Mouse (Mus musculus) limb, embryonic 14.5 days (tissue): Measurements from ENCODE around the gene Rcor2. TPM values are rescaled to one million over a fixed set of nuclear protein-coding genes. Genes with fewer than 3 reads are reported as not detected.

Experiments used
- ATAC-seq: fragments of 200-750 bp; cut with Nextera tagmentation; 2 replicates; pipeline ENCODE4 v1.8.0; 2017; ENCODE audit warnings: low read depth, moderate number of reproducible peaks, moderate TSS enrichment; ENCODE audit not compliant: low FRiP score
- DNase-seq: peaks from one replicate; pipeline ENCODE4 v3.0.0-alpha.2; 2015; ENCODE audit warnings: low spot score
- H3K27ac ChIP-seq: fragments of 300-500 bp; sonication (generic); replicated peaks from 2 replicates; pipeline ENCODE4 v1.5.1; 2014; ENCODE audit warnings: low read depth, mild to moderate bottlenecking, low read length, moderate library complexity, mixed read lengths
- H3K27me3 ChIP-seq: fragments of 300-500 bp; sonication (generic); 2 replicates; pipeline ENCODE4 v1.6.1; 2014; ENCODE audit warnings: low read length, mixed read lengths; ENCODE audit not compliant: control insufficient read depth, insufficient read depth
- H3K36me3 ChIP-seq: fragments of 300-500 bp; sonication (generic); 2 replicates; pipeline ENCODE4 v1.6.1; 2014; ENCODE audit warnings: mild to moderate bottlenecking, low read length, moderate library complexity, mixed read lengths; ENCODE audit not compliant: control insufficient read depth, insufficient read depth
- H3K4me1 ChIP-seq: fragments of 300-500 bp; sonication (generic); 2 replicates; pipeline ENCODE4 v1.6.1; 2014; ENCODE audit warnings: antibody characterized with exemption, low read length, mixed read lengths; ENCODE audit not compliant: control insufficient read depth, insufficient read depth
- H3K4me2 ChIP-seq: fragments of 300-500 bp; sonication (generic); replicated peaks from 2 replicates; pipeline ENCODE4 v1.6.1; 2014; ENCODE audit warnings: low read depth, mild to moderate bottlenecking, low read length, moderate library complexity; ENCODE audit not compliant: severe bottlenecking
- H3K4me3 ChIP-seq: fragments of 300-500 bp; sonication (generic); replicated peaks from 2 replicates; pipeline ENCODE4 v1.5.1; 2014; ENCODE audit warnings: low read length
- H3K9ac ChIP-seq: fragments of 300-500 bp; sonication (generic); 2 replicates; pipeline ENCODE4 v1.6.1; 2014; ENCODE audit warnings: mild to moderate bottlenecking, low read depth, low read length, moderate library complexity; ENCODE audit not compliant: severe bottlenecking
- H3K9me3 ChIP-seq: fragments of 300-500 bp; sonication (generic); 2 replicates; pipeline ENCODE4 v1.6.1; 2016; ENCODE audit warnings: low read length; ENCODE audit not compliant: control insufficient read depth
- POLR2A ChIP-seq: fragments of 200-500 bp; IDR thresholded peaks from 2 replicates; pipeline ENCODE4 v1.8.0; 2012; ENCODE audit warnings: inconsistent platforms, mild to moderate bottlenecking, moderate library complexity, borderline replicate concordance; ENCODE audit not compliant: insufficient read depth, insufficient read length; ENCODE audit errors: extremely low read depth
- WGBS: fragments of 180-500 bp; shearing (Covaris S2); extraction: QIAGEN DNeasy Blood & Tissue Kit; methylation state at CpG from one replicate; pipeline ENCODE4 v1.1.7; 2014; 5-methylcytosine and 5-hydroxymethylcytosine counted together
- polyA plus RNA-seq, 2 experiments: library from polyadenylated mRNA; depleted of rRNA in 1 of 2; stranded (reverse) in 1 of 2; unstranded in 1 of 2; fragments of >200 nt; fragmentation: Nextera tagmentation in 1 of 2; extraction: Ambion mirVana in 1 of 2; gene quantifications; 2 replicates each; pipeline versions ENCODE4 v1.2.1 to v1.2.3; 2012 to 2014

Rcor2 gene
- polyA plus RNA-seq, 2 experiments = 10.2 to 69.4 TPM

DNA sequence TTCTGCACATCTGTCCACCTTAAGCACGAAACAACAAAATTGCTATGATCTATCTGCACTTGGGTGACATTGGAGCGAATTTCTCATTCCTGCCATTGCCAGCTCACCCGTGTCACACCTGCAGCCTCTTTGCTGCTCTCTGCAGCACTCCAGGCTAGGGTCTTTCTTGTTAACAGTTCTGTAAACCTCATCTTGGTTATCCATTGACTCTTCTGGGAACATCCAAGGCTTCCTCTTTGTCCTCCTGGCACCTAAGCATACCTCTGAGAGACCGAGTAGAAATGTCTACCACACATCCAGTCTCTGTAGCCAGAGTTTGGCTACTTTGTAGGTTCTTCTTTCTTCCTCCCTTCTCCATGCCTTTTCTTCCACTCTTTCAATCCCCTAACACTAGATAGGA, 28.8 kb downstream of the Rcor2 start:
- WGBS = 82% methylated on average over 4 of the region's 4 CpGs
- no peak overlapping the region for H3K9ac ChIP-seq
- H3K9me3 ChIP-seq = no peaks in the 10 kb centered on the region
- no peak overlapping the region for H3K4me3 ChIP-seq
- DNase-seq (no peak), ATAC-seq (no peak)
- no peaks in the 10 kb centered on the region for H3K27me3 ChIP-seq
- peaks cover 8% of the 10 kb centered on the region; the same call in 1 of the 2 replicates for H3K36me3 ChIP-seq
- no peak for TF ChIP-seq POLR2A
- no peak overlapping the region for H3K4me2 ChIP-seq
- H3K27ac ChIP-seq = no peak overlapping the region
- H3K4me1 ChIP-seq = peaks cover 27% of the 10 kb centered on the region

DNA sequence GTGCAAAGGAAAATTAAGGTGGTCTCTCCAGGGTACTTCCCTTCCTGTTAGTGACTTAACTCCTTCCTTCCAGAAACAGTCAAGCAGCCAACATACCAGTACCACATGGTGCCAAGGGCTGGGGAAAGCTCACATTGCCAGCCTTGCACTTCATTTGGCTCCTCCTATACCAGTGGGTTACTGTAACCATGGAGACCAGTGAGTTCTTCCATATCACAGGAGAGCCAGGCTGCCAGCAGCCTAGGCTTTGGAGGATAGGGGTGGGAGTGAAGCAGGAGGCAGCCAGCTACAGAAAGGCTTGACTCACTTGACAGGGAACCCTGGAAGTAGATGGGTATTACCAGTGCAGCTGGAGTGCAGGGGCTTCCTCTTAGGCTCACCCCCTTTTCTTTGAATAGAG, 31.9 kb downstream of the Rcor2 start:
- no peaks in the 10 kb centered on the region for H3K9me3 ChIP-seq
- H3K4me1 ChIP-seq = peaks cover 17% of the 10 kb centered on the region
- no peak overlapping the region for H3K4me2 ChIP-seq
- ATAC-seq (no peak), DNase-seq (peak; percentile 44)
- H3K4me3 ChIP-seq = no peak overlapping the region
- H3K27ac ChIP-seq = no peak overlapping the region
- H3K36me3 ChIP-seq = peaks cover 11% of the 10 kb centered on the region; the same call in 1 of the 2 replicates
- no peaks in the 10 kb centered on the region for H3K27me3 ChIP-seq
- no peak for TF ChIP-seq POLR2A
- H3K9ac ChIP-seq = no peak overlapping the region

DNA sequence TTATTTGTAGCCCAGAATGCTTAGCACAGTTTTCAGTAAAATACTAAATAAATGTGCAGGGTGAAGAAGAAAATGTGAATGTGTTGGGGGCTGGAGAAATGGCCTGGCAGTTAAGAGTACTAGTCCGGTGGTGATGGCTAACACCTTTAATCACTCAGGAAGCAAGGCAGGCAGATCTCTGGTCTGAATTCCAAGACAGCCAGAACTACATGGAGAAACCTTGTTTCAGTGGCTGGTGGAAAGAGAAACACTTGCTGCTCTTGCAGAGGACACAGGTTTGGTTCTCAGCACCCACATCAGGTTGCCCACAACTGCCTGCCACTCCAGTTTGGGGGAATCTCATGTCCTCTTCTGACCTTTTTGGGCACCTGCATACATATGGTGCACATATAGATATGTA, 33.0 kb downstream of the Rcor2 start:
- no peak for DNase-seq
- no peak for TF ChIP-seq POLR2A
- Histone ChIP-seq H3K9ac (no peak overlapping the region), H3K4me3 (no peak overlapping the region), H3K36me3 (peaks cover 11% of the 10 kb centered on the region; the same call in 1 of the 2 replicates), H3K4me1 (peaks cover 6% of the 10 kb centered on the region), H3K4me2 (no peak overlapping the region), H3K9me3 (no peaks in the 10 kb centered on the region), H3K27ac (no peak overlapping the region), H3K27me3 (no peaks in the 10 kb centered on the region)
- no peak for ATAC-seq
- 100% methylated on average over 1 of the region's 1 CpGs for WGBS

DNA sequence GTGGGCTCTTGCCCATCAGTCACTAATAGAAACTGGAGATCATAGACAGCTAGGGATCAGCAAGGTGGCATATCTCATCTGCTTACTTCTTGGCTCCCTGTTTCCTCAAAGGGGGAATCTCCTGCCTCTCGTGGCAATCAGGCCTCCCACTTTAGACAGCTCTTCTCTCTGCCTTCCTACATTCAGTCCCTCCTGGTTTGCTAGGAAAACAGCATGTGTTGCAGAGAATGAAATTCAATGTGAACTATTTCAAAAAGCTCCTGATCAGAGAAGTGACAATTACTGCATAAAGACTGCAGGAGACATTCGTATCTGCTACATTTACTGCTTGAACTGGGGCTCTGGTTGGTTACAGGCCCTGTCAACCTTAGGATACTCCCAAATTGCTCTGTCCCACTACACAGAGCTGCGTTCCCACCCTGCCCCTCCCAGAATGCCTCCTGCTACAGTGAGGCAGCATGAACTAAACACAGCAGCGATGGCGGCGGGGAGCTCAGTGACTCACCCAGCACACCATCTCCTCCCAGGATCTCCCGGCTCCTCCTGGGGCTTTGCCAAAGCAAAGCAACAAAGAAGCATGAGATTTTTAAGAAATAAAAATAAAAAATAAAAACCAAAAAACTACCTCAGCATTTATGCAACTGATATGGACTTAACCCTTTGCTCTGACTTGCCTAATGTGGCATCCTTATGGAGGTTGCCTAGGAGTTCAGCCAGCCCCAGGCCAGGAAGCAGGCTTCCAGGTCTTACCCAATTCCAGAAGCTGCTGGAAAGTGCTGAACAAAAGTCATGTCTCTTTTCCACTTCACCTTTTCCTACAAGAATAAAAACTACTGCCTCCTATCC, 34.7 kb downstream of the Rcor2 start:
- Histone ChIP-seq H3K27me3 (no peaks in the 10 kb centered on the region), H3K4me2 (no peak overlapping the region), H3K9ac (no peak overlapping the region), H3K4me3 (no peak overlapping the region), H3K27ac (no peak overlapping the region), H3K4me1 (no peaks in the 10 kb centered on the region), H3K36me3 (peaks cover 11% of the 10 kb centered on the region; the same call in 1 of the 2 replicates), H3K9me3 (no peaks in the 10 kb centered on the region)
- no peak for DNase-seq
- no peak for TF ChIP-seq POLR2A
- no peak for ATAC-seq
- WGBS = 81% methylated on average over 7 of the region's 7 CpGs

DNA sequence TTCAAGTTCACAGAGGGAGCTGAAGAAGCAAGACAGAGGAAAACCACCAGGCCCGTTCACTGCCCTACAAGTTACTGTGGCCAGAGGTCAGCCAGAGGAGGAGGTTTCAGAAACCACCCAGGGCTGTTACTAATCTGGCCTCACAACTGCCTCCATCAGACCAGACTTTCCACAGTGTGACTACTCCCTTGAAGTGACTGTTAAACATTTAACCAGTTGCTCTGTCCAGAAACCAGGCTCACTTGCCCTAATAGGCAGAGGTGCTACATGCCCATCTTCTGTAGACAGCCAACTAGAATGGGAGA, 35.3 kb downstream of the Rcor2 start:
- Histone ChIP-seq H3K4me2 (no peak overlapping the region), H3K4me3 (no peak overlapping the region), H3K4me1 (no peaks in the 10 kb centered on the region), H3K36me3 (peaks cover 8% of the 10 kb centered on the region; the same call in 1 of the 2 replicates), H3K9me3 (no peaks in the 10 kb centered on the region), H3K27ac (no peak overlapping the region), H3K9ac (no peak overlapping the region), H3K27me3 (no peaks in the 10 kb centered on the region)
- no peak for TF ChIP-seq POLR2A
- DNase-seq (no peak), ATAC-seq (no peak)
- 70% methylated on average over 1 of the region's 1 CpGs for WGBS
